Comparison of ENCODE assay signal across 9 mouse cellular contexts in the genomic region with DNA sequence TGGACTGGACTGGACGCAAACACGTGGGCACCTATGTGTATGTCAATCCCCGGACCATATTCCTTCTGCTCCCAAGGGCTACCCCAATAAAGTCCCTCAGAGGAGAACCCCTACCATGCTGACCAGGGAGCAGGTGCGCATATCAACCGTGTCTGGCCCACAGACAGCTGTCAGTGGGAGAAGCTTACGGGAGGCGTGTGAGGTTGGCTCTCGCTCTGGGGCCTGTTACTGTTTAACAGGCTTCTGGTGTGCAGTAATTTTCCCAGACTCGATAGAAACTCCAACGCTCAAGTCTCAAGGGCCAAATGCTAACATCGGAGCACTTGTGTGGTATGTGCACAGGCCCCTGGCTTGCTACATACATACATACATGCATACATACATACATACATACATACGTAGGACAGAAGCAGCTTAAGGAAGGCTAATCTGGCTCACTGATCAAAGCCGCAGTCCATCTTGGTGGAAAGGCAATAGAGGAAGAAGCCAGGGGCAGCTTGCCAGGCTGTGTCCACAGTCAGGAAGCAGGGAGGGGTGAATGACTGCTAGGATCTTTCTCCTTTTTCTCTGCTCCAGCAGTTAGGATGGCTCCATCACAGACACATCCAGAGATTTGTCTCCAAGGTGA. TPM values are rescaled to one million over a fixed set of nuclear protein-coding genes. Genes with fewer than 3 reads are reported as not detected.
DNase-seq lines count a peak whose midpoint lies in the region; ATAC-seq and TF ChIP-seq lines count a peak whose summit lies in the region.
"Had no signal": no experiment of that assay in that cellular context is flagged by ENCODE, and none has a peak within 500 bp of the region (broad histone marks: within the 10 kb centered on the region; RNA-seq: fewer than 3 reads in every experiment).

No protein-coding gene starts in this region.

- no peaks in the 10 kb centered on the region for H3K9me3 ChIP-seq in lung, postnatal 0 days (ENCODE audit: low read length)

- H3K27ac ChIP-seq in cerebellum, adult 2 months (ENCODE audit: insufficient read depth, low read length), result no peak overlapping the region
- peak overlapping the region; percentile 51 for H3K27ac ChIP-seq in liver, adult 2 months (replicated peaks; ENCODE audit: insufficient read depth, low read depth, low read length)
- H3K27ac ChIP-seq in lung, postnatal 0 days (ENCODE audit: low read length), result no peak overlapping the region
- H3K27ac ChIP-seq: stomach, postnatal 0 days had no signal

- WGBS in cerebellum, adult 2 months, result 46% methylated on average over 13 of the region's 13 CpGs
- WGBS in liver, adult 2 months, result 19% methylated on average over 13 of the region's 13 CpGs
- WGBS in lung, postnatal 0 days, result 57% methylated on average over 13 of the region's 13 CpGs

- H3K27me3 ChIP-seq in cerebellum, adult 2 months (ENCODE audit: control insufficient read depth, insufficient read depth, low read length), result no peaks in the 10 kb centered on the region
- no peaks in the 10 kb centered on the region for H3K27me3 ChIP-seq in liver, adult 2 months (ENCODE audit: control insufficient read depth, insufficient read depth, low read length)
- no peaks in the 10 kb centered on the region for H3K27me3 ChIP-seq in lung, postnatal 0 days (replicated peaks; ENCODE audit: insufficient read depth, low read length)

- H3K4me2 ChIP-seq in lung, postnatal 0 days (replicated peaks; ENCODE audit: low read depth, low read length), result no peak overlapping the region

- H3K36me3 ChIP-seq in liver, adult 2 months (ENCODE audit: control insufficient read depth, insufficient read depth, low read length), result no peaks in the 10 kb centered on the region
- H3K36me3 ChIP-seq in lung, postnatal 0 days (ENCODE audit: insufficient read depth, low read length), result no peaks in the 10 kb centered on the region

- ATAC-seq in lung, postnatal 0 days, result no peak

- H3K4me1 ChIP-seq in cerebellum, adult 2 months (ENCODE audit: control insufficient read depth, insufficient read depth, low read length), result peaks cover 5% of the 10 kb centered on the region
- H3K4me1 ChIP-seq in liver, adult 2 months (ENCODE audit: control insufficient read depth, insufficient read depth, low read length), result peaks cover 62% of the 10 kb centered on the region
- H3K4me1 ChIP-seq in lung, postnatal 0 days (ENCODE audit: insufficient read depth, low read depth, low read length), result peaks cover 4% of the 10 kb centered on the region; the same call in 1 of the 2 replicates

- no peak for TF ChIP-seq POLR2A in cerebellum, adult 2 months (IDR thresholded peaks at IDR 0.05; ENCODE audit: borderline replicate concordance, insufficient read depth, low read length)
- no peak for TF ChIP-seq POLR2A in liver, adult 2 months (IDR thresholded peaks at IDR 0.05; ENCODE audit: extremely low read depth, insufficient read depth, low read length)

- TF ChIP-seq EP300 in lung, postnatal 0 days (IDR thresholded peaks at IDR 0.05), result no peak

- DNase-seq in cerebellum, adult 2 months, result peak; percentile 20 to 21
- no peak for DNase-seq in cerebellum, adult 11-12 months
- peak; percentile 91 for DNase-seq in liver, adult 2 months (ENCODE audit: extremely low read depth, low read depth, low spot score)
- no peak for DNase-seq in liver
- DNase-seq in kidney, adult 18-20 months, result peak; percentile 79
- peak; percentile 70 for DNase-seq in lung, postnatal 0 days (ENCODE audit: low spot score)
- no peak for DNase-seq in frontal cortex, postnatal 36 days (ENCODE audit: low spot score in 2 of 2)
- no peak for DNase-seq in spleen, postnatal 10 days (ENCODE audit: low spot score in 2 of 2)

- H3K4me3 ChIP-seq in cerebellum, adult 2 months (replicated peaks; ENCODE audit: insufficient read depth, low read depth, low read length), result no peak overlapping the region
- H3K4me3 ChIP-seq in liver, adult 2 months (ENCODE audit: insufficient read depth, low read depth, low read length), result no peak overlapping the region
- H3K4me3 ChIP-seq in lung, postnatal 0 days (ENCODE audit: low read depth, low read length), result no peak overlapping the region

- H3K79me2 ChIP-seq in liver, adult 2 months (ENCODE audit: control insufficient read depth, insufficient read depth, low read length), result peaks cover 35% of the 10 kb centered on the region

- TF ChIP-seq CTCF in cerebellum, adult 2 months (IDR thresholded peaks at IDR 0.05; ENCODE audit: borderline replicate concordance, insufficient read depth, low read depth, low read length), result no peak
- no peak for TF ChIP-seq CTCF in liver, adult 2 months (IDR thresholded peaks at IDR 0.05; ENCODE audit: low read depth, low read length)
- TF ChIP-seq CTCF in lung, postnatal 0 days (IDR thresholded peaks at IDR 0.05), result no peak

- no peak overlapping the region for H3K9ac ChIP-seq in liver, adult 2 months (ENCODE audit: low read depth, low read length)
- no peak overlapping the region for H3K9ac ChIP-seq in lung, postnatal 0 days (replicated peaks; ENCODE audit: low read depth)

RNA-seq across cellular contexts. Expression of gene Scarb1, which starts 27.8 kb away (rescaled TPM):
- 16.8 and 19.9 TPM in 2 replicates for polyA plus RNA-seq in cerebellum, adult 2 months (2012; rRNA removed)
- total RNA-seq in liver, adult 2 months (2014; rRNA removed), result 72.4 and 108 TPM in 2 replicates
- 189 and 223 TPM in 2 replicates for polyA plus RNA-seq in liver, adult 2 months (2012; rRNA removed)
- 54.9 and 64.9 TPM in 2 replicates for polyA plus RNA-seq in lung, postnatal 0 days (2015; fragmentation: Nextera tagmentation; extraction: Ambion mirVana)

Comparison
In these comparisons a context has a peak if more than half of its experiments do, and no peak if none do; other contexts are left out.
1. DNase-seq: peak in cerebellum, adult 2 months (2 of 2), liver, adult 2 months (single experiment), kidney, adult 18-20 months (single experiment) and lung, postnatal 0 days (single experiment); none in cerebellum, adult 11-12 months (single experiment), liver (single experiment), frontal cortex, postnatal 36 days (0 of 2) and spleen, postnatal 10 days (0 of 2).